Mouse (Mus musculus): ENCODE results near the gene Cbarp. TPM values are rescaled to one million over a fixed set of nuclear protein-coding genes. Genes with fewer than 3 reads are reported as not detected.

Cbarp gene
- 7.2 TPM for polyA plus RNA-seq (2017; shearing (Covaris generic))

GRCm38 (mm10) chr10:80140666-80141035 lies at the start of gene Cbarp:
Cbarp (minus strand) TSS chr10:80140835.

GRCm38 (mm10) chr10:80179068-80180051 lies 38.7 kb upstream of the Cbarp start, which contains the start of gene Efna2:
Efna2 (plus strand) TSS chr10:80179482.

GRCm38 (mm10) chr10:80172527-80173292 lies 32.1 kb upstream of the Cbarp start, which contains the start of gene 1600002K03Rik:
1600002K03Rik (plus strand) TSS chr10:80172944.

GRCm38 (mm10) chr10:80165392-80166128 lies 24.9 kb upstream of the Cbarp start, which contains the start of gene Cirbp:
Cirbp (plus strand) TSS chr10:80165985.

GRCm38 (mm10) chr10:80147719-80148601 lies 7.3 kb upstream of the Cbarp start, which contains the start of gene Midn:
Midn (plus strand) TSS chr10:80148272.

GRCm38 (mm10) chr10:80138553-80139438 lies 1.8 kb downstream of the Cbarp start, which contains the start of gene Atp5d:
Atp5d (plus strand) TSS chr10:80138632.

GRCm38 (mm10) chr10:80115290-80115943 lies 25.2 kb downstream of the Cbarp start, which contains the start of gene Stk11:
Stk11 (plus strand) TSS chr10:80115803.

GRCm38 (mm10) chr10:80105460-80105859 lies 35.2 kb downstream of the Cbarp start, which contains the start of gene Sbno2:
Sbno2 (minus strand) TSS chr10:80105571.

Other genes starting within 250 kb of the Cbarp start
- gene Cfd, start 250.0 kb downstream of the Cbarp start, polyA plus RNA-seq (2017; shearing (Covaris generic)) = not detected
- 36.7 TPM for gene Med16, start 231.9 kb downstream of the Cbarp start, polyA plus RNA-seq (2017; shearing (Covaris generic))
- 16.0 TPM for gene Gm26602, start 230.0 kb downstream of the Cbarp start, polyA plus RNA-seq (2017; shearing (Covaris generic))
- 0.34 TPM for gene Kiss1r, start 223.9 kb downstream of the Cbarp start, polyA plus RNA-seq (2017; shearing (Covaris generic))
- gene R3hdm4, start 219.6 kb downstream of the Cbarp start, polyA plus RNA-seq (2017; shearing (Covaris generic)) = 135 TPM
- gene Arid3a, start 213.8 kb downstream of the Cbarp start, polyA plus RNA-seq (2017; shearing (Covaris generic)) = 4.1 TPM
- 75.5 TPM for gene Wdr18, start 180.7 kb downstream of the Cbarp start, polyA plus RNA-seq (2017; shearing (Covaris generic))
- not detected for gene Grin3b, start 170.1 kb downstream of the Cbarp start, polyA plus RNA-seq (2017; shearing (Covaris generic))
- gene Tmem259, start 156.5 kb downstream of the Cbarp start, polyA plus RNA-seq (2017; shearing (Covaris generic)) = 31.5 TPM
- 595 TPM for gene Cnn2, start 152.3 kb downstream of the Cbarp start, polyA plus RNA-seq (2017; shearing (Covaris generic))
- 64.3 TPM for gene Abca7, start 144.3 kb downstream of the Cbarp start, polyA plus RNA-seq (2017; shearing (Covaris generic))
- gene Arhgap45, start 124.2 kb downstream of the Cbarp start, polyA plus RNA-seq (2017; shearing (Covaris generic)) = 1,026 TPM
- 108 TPM for gene Polr2e, start 101.0 kb downstream of the Cbarp start, polyA plus RNA-seq (2017; shearing (Covaris generic))
- 302 TPM for gene Gpx4, start 93.7 kb downstream of the Cbarp start, polyA plus RNA-seq (2017; shearing (Covaris generic))
- gene Sbno2, start 35.3 kb downstream of the Cbarp start, polyA plus RNA-seq (2017; shearing (Covaris generic)) = 74.3 TPM
- 60.7 TPM for gene Stk11, start 25.0 kb downstream of the Cbarp start, polyA plus RNA-seq (2017; shearing (Covaris generic))
- 311 TPM for gene Atp5d, start 2.2 kb downstream of the Cbarp start, polyA plus RNA-seq (2017; shearing (Covaris generic))
- 2.8 TPM for gene Midn, start 7.4 kb upstream of the Cbarp start, polyA plus RNA-seq (2017; shearing (Covaris generic))
- 325 TPM for gene Cirbp, start 25.1 kb upstream of the Cbarp start, polyA plus RNA-seq (2017; shearing (Covaris generic))
- gene 1600002K03Rik, start 32.1 kb upstream of the Cbarp start, polyA plus RNA-seq (2017; shearing (Covaris generic)) = 19.5 TPM
- 0.32 TPM for gene Efna2, start 38.6 kb upstream of the Cbarp start, polyA plus RNA-seq (2017; shearing (Covaris generic))
- gene Mum1, start 85.6 kb upstream of the Cbarp start, polyA plus RNA-seq (2017; shearing (Covaris generic)) = 106 TPM
- gene Ndufs7, start 108.3 kb upstream of the Cbarp start, polyA plus RNA-seq (2017; shearing (Covaris generic)) = 171 TPM
- gene Gamt, start 120.2 kb upstream of the Cbarp start, polyA plus RNA-seq (2017; shearing (Covaris generic)) = not detected
- gene Dazap1, start 120.7 kb upstream of the Cbarp start, polyA plus RNA-seq (2017; shearing (Covaris generic)) = 91.1 TPM
- gene Rps15, start 151.6 kb upstream of the Cbarp start, polyA plus RNA-seq (2017; shearing (Covaris generic)) = 1,047 TPM
- 0.06 TPM for gene Apc2, start 155.1 kb upstream of the Cbarp start, polyA plus RNA-seq (2017; shearing (Covaris generic))
- gene 2310011J03Rik, start 179.7 kb upstream of the Cbarp start, polyA plus RNA-seq (2017; shearing (Covaris generic)) = 30.5 TPM
- 8.1 TPM for gene Pcsk4, start 188.7 kb upstream of the Cbarp start, polyA plus RNA-seq (2017; shearing (Covaris generic))
- gene Reep6, start 189.1 kb upstream of the Cbarp start, polyA plus RNA-seq (2017; shearing (Covaris generic)) = not detected
- not detected for gene Adamtsl5, start 207.6 kb upstream of the Cbarp start, polyA plus RNA-seq (2017; shearing (Covaris generic))
- not detected for gene Plk5, start 215.6 kb upstream of the Cbarp start, polyA plus RNA-seq (2017; shearing (Covaris generic))
- gene Mex3d, start 246.8 kb upstream of the Cbarp start, polyA plus RNA-seq (2017; shearing (Covaris generic)) = 10.9 TPM